Mouse (Mus musculus) erythroblast, adult 5-6 weeks (primary cell): ENCODE measurements around the gene Pak4. TPM values are rescaled to one million over a fixed set of nuclear protein-coding genes. Genes with fewer than 3 reads are reported as not detected.
"Not testable (repeated sequence)": the region's sequence is repeated elsewhere in the genome, so short reads cannot be mapped to it uniquely, and the experiment has no call there.

Experiments
- ATAC-seq: replicated peaks from 2 replicates; pipeline ENCODE4 v1.8.0; 2016; ENCODE audit warnings: moderate number of reproducible peaks, mild to moderate bottlenecking, moderate TSS enrichment, inconsistent platforms; ENCODE audit not compliant: poor library complexity, low FRiP score, severe bottlenecking
- total RNA-seq, 2 experiments: library from RNA; stranded (forward) in 1 of 2; stranded (reverse) in 1 of 2; fragments of 150-400 nt in 1 of 2; fragments of 200-764, 138-1000 nt in 1 of 2; gene quantifications; 2 replicates each; pipeline versions ENCODE4 v1.2.3 to v1.2.4; 2015 to 2017; ENCODE audit warnings: low replicate concordance in 2 of 2

The Pak4 gene
- total RNA-seq (2015; ENCODE audit: low replicate concordance) (3.1 and 3.5 TPM in 2 replicates), total RNA-seq (2017; ENCODE audit: low replicate concordance) (2.0 and 6.4 TPM in 2 replicates)

DNA sequence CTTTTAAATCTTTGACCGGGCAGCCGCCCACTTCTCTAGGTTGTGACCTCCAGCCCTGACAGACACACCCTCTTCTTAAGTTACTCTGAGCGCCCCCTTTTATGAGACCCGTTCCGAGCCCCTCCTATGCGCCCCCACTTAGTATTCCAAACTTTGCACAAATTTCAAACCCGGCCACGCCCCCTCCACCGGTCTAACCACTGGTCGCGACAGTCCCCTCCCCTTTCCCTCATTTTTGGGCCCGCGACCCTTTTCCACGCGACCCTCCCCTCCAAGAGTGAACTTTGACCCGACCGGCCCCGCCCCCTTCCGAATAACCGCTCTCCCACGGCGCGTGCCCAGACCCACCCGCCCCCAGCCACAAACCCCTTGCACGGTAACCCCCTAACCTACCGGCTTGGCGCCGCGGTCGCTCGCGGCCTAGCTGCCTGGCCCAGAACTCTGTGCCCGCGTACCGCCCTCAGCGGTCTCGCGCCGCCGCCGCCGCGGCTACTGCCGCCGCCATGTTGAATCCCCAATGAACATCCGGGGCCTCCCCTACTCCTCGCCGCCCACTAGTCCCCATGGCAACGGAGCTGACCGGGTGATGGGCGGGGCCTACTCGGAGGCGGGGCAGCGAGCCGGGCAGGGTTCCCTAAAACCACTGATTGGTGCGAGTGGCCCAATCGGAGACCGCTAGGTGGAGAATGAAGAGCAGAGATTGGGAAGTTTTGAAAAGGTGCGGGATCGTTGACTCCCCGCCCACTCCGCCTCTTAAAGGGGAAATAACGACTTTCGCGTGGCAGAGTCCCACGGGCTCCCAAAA is at the start of gene Pak4, which contains the start of gene Samd4b:
TSS of gene Pak4 (minus strand) at position 544 of the 805 bp plus-strand sequence.
TSS of gene Samd4b (minus strand) at position 503 of the 805 bp plus-strand sequence.
- peak; percentile 90 for ATAC-seq

GRCm38 (mm10) chr7:28647016-28647415 is 49.0 kb upstream of the Pak4 start:
- no peak for ATAC-seq

DNA sequence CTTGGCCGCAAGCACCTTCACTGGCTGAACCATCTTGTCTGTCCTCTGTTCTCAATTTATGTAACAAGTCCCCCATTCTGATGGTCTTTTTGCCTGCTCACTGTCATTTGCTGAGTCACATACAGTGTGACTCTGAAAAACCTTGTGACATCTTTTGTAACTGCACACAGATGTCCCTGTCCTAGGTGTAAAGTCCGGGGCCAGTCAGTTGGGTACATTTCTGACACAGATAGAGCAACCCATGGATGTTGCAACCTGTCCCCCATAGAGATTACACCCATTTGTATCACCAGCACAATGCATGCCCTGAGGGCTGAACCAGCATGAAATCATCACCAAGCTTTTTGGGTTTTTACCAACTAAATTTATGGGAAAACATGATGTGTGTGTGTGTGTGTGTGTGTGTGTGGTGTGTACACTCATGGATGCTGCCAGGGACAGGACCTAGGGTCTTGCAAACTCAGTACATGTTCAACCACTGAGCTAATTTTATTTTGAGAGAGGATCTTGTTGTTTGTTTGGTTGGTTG is 48.0 kb upstream of the Pak4 start:
- ATAC-seq = no peak

DNA sequence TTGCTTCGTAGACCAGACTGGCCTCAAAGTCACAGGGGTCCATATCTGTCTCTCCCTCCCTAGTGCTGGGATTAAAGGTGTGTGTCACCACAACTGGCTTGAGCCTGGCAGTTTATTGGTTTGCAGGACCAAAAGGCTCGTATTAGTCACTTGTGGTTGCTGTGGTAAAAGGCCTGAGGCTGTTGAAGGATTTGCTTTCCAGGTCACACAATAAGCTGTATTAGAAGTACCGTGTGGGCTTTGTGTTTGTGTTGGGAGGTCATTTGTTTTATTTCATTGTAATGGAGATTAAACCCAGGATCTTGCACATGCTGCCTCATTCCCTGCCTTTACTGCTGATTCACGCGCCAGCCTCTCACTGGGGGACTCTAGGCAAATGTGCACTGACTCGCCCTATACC is 47.4 kb upstream of the Pak4 start:
- no peak for ATAC-seq

GRCm38 (mm10) chr7:28641546-28641945 is 43.6 kb upstream of the Pak4 start:
- no peak for ATAC-seq

- ATAC-seq = no peak
Observed at GRCm38 (mm10) chr7:28637511-28637910, 39.5 kb upstream of the Pak4 start.

DNA sequence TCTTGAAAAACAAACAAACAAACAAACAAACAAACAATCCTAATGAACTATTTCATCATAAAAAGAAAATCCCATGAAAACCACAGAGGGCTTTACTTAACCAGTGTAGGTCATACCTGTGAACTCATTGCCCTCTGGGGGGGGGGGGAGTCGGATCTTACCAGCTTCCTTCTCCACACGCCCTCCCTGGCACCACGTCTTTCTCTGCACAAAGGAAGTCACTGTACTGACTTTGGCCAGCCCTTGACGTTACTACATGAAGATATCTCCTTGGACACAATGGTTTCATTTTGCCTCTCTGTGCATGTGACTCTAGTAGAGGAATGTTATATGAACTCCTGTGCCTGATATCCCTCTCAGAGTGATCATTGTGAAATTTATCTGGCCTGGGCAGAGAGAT is 36.1 kb upstream of the Pak4 start:
- ATAC-seq = no peak

DNA sequence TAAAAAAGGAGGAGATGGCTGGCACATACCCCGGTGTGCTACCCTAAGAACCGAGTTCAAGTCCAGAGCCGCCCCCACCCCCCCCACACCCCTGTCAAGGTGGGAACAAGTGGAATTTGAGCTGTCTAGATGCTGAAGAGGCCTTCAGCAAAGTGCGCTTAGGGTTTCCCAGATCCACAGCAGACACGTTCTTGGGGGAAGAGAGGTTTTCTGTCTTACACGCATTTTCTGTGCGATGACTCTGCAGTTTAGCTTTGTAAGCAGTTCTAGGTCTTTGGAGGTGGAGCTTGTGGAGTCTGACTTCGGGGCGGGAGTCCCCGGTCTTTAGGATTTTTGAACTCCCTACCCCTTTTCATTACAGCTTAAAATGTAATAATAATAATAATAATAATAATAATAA is 33.1 kb upstream of the Pak4 start, which contains the start of gene Acp7:
TSS of gene Acp7 (minus strand) at position 260 of the 400 bp plus-strand sequence.
- ATAC-seq = no peak

- ATAC-seq = no peak
Observed at GRCm38 (mm10) chr7:28624791-28625190, 26.8 kb upstream of the Pak4 start.

GRCm38 (mm10) chr7:28619098-28619715 is 21.2 kb upstream of the Pak4 start:
- ATAC-seq = no peak

DNA sequence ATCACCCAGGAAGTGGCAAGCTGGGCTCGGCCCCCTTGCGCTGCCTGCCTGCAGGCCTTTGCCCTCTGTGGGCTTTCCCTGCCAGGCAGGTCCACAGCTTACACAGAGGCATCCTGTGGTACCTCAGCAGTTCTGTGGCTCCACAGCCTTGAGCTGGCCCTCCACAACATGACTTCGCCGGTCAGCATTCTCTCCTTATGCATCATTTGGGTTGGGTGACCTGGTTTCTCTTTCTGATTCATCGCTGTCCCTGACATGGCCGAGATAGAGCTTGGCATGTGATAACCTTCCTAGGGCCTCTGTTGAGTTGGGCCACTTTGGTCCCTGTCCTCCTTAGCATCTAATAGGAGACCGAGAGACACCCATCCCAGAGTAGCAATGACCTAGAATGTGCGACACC is 8.0 kb upstream of the Pak4 start:
- ATAC-seq = no peak

- not testable (repeated sequence) for ATAC-seq
Observed at GRCm38 (mm10) chr7:28603788-28604187, 5.8 kb upstream of the Pak4 start.

- ATAC-seq = no peak
Observed at GRCm38 (mm10) chr7:28603136-28603535, 5.2 kb upstream of the Pak4 start.

GRCm38 (mm10) chr7:28601668-28602067 is 3.7 kb upstream of the Pak4 start:
- no peak for ATAC-seq

DNA sequence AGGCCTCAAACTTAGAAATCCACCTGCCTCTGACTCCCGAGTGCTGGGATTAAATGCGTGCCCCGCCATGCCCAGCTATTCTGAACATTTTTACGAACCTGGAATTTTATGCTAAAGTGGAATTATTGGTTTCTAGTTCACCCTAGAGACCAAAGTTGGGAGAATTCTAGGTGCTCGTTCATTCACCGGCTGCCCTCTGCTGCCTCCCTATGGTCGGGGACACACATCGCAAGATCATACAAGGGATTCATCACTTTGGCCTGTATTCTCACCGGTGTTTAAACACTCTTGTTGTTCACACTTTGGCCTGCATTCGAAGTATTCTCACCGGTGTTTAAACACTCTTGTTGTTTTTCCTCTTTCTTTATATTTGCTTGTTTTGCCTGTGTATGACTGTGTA is 3.0 kb upstream of the Pak4 start:
- ATAC-seq = no peak

GRCm38 (mm10) chr7:28598951-28599350 is 966 bp upstream of the Pak4 start:
- ATAC-seq = no peak

DNA sequence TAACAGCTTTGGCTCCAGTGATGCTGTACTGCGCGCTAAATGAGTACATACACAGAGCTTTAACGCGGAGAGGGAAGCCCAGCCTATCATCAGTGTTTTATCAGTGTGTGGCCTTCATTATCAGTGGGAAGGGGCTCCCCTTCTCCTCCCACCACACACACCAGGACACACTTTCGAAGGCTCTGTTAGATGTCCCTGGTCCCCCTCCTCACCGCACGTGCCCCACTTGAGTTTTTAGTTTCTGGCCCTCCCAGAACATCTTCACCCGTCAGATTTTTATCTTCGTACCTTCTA is 761 bp downstream of the Pak4 start:
- no peak for ATAC-seq

DNA sequence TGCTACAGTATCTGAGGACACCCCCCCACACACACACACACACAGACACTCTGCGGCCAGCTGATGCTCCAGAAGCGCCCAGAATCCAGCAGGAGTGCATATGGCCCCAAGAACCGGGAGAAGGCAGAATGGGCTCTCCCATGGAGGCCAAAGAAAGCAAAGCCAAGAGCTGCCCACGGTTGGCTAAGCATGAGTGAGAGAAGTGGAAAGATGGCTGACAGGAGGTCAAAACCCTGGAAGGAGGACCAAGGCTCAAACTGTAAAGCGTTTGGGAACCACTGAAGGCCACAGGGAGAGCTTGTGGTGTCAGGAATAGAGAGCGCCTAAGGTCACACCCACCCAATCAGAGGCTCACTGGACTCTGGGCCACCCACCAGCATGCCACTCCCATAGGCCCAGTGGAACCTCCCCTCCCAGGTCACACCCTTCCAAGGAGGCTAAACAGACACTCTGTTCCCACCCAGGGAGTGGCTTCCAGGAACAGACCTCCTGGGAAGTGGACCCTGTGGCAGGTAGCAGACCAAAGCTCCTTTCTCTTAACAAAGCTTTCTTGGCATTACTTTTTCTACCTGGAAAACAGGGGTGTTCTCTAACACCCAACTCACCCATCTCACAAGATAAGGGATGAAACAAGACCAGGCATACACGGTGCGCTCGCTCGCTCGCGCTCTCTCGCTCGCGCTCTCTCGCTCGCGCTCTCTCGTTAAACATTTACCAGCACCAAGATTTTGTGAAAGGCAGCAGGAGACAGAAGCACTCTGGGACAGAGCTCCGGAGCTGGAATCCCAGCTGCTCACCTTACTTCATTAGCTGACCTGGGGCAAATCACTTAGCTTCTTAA is 1.3 kb downstream of the Pak4 start:
- peak; percentile 84 for ATAC-seq

DNA sequence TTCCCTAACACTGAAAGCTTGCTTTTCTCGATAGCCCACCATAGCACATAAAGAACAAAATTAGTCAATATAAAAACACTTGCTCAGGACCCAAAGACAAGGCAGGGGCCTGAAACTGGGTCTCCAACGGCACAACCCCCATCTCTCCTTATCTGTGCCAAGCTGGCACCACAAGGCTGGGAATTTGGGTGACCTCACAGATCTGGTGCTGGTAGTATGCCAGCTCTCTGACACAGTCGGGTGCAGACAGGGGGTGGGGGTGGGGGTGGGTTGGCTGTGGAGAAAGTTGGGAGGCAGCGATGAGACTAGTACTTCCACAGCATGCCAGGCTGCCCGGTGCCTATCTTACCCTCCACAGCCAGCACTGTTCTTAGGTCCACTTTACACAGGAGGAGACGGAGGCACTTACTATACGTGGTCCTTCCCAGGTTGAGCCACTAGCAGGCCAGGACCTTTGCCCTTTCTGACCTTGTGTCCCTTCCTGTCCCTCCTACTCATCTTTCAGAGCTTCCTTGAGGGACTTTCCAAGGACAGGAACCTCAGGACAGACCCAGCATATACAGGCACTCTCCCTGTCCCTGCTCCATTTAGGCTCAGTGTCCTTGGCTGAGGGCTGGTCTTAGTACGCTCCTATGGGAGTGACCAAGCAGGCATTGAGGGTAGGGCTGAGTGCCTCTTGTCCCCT is 2.1 kb downstream of the Pak4 start:
- ATAC-seq = no peak
